Mouse (Mus musculus): ENCODE data around the gene Timm23. TPM values are rescaled to one million over a fixed set of nuclear protein-coding genes. Genes with fewer than 3 reads are reported as not detected.
"Not testable (repeated sequence)": the region's sequence is repeated elsewhere in the genome, so short reads cannot be mapped to it uniquely, and the experiment has no call there.

The Timm23 gene
- polyA plus RNA-seq, 1 experiment from 2014 or later, result 215 TPM

GRCm38 (mm10) chr14:32145809-32146511 lies 55.7 kb downstream of the Timm23 start:
- Histone ChIP-seq H3K27me3 (no peaks in the 10 kb centered on the region), H3K9me3 (peaks cover 11% of the 10 kb centered on the region; the same call in 1 of the 2 replicates), H3K27ac (no peak overlapping the region), H3K36me3 (no peaks in the 10 kb centered on the region), H3K4me3 (replicated peaks) (no peak overlapping the region), H3K9ac (replicated peaks) (no peak overlapping the region), H3K4me1 (replicated peaks) (no peaks in the 10 kb centered on the region), H3K4me2 (replicated peaks) (no peak overlapping the region)
- ATAC-seq, result no peak
- WGBS, result 88% methylated on average over 7 of the region's 7 CpGs

- no peak for ATAC-seq
- 79% methylated on average over 4 of the region's 4 CpGs for WGBS
- Histone ChIP-seq H3K9ac (replicated peaks) (no peak overlapping the region), H3K4me2 (replicated peaks) (no peak overlapping the region), H3K36me3 (no peaks in the 10 kb centered on the region), H3K9me3 (peaks cover 11% of the 10 kb centered on the region; the same call in 1 of the 2 replicates), H3K4me3 (replicated peaks) (no peak overlapping the region), H3K27me3 (no peaks in the 10 kb centered on the region), H3K27ac (no peak overlapping the region), H3K4me1 (replicated peaks) (no peaks in the 10 kb centered on the region)
Observed at GRCm38 (mm10) chr14:32145401-32145800, 56.3 kb downstream of the Timm23 start.

- no peak overlapping the region for H3K4me3 ChIP-seq (replicated peaks)
- no peaks in the 10 kb centered on the region for H3K27me3 ChIP-seq
- no peak overlapping the region for H3K27ac ChIP-seq
- no peak for ATAC-seq
- H3K9me3 ChIP-seq, result peaks cover 11% of the 10 kb centered on the region; the same call in 1 of the 2 replicates
- no peaks in the 10 kb centered on the region for H3K4me1 ChIP-seq (replicated peaks)
- no peak overlapping the region for H3K4me2 ChIP-seq (replicated peaks)
- no peaks in the 10 kb centered on the region for H3K36me3 ChIP-seq
- no peak overlapping the region for H3K9ac ChIP-seq (replicated peaks)
Observed at GRCm38 (mm10) chr14:32144734-32145133, 57.0 kb downstream of the Timm23 start.

- Histone ChIP-seq H3K9me3 (peaks cover 3% of the 10 kb centered on the region; the same call in 1 of the 2 replicates), H3K27ac (no peak within 1 kb of the TSS), H3K4me2 (replicated peaks) (no peak within 1 kb of the TSS), H3K4me1 (replicated peaks) (no peaks in the 10 kb centered on the region), H3K36me3 (no peaks in the 10 kb centered on the region), H3K9ac (replicated peaks) (no peak within 1 kb of the TSS), H3K4me3 (replicated peaks) (no peak within 1 kb of the TSS), H3K27me3 (no peaks in the 10 kb centered on the region)
- WGBS, result 91% methylated on average over 5 of the region's 5 CpGs
- ATAC-seq, result no peak
Observed at GRCm38 (mm10) chr14:32141723-32142122, 60.0 kb downstream of the Timm23 start, which contains the start of gene Msmb. TSS of gene Msmb (plus strand) at chr14:32142023.

GRCm38 (mm10) chr14:32140359-32140965 lies 61.2 kb downstream of the Timm23 start:
- Histone ChIP-seq H3K4me2 (replicated peaks) (no peak overlapping the region), H3K9ac (replicated peaks) (no peak overlapping the region), H3K27ac (no peak overlapping the region), H3K36me3 (no peaks in the 10 kb centered on the region), H3K9me3 (no peaks in the 10 kb centered on the region), H3K27me3 (no peaks in the 10 kb centered on the region), H3K4me3 (replicated peaks) (no peak overlapping the region), H3K4me1 (replicated peaks) (no peaks in the 10 kb centered on the region)
- no peak for ATAC-seq
- WGBS, result 85% methylated on average over 5 of the region's 5 CpGs

GRCm38 (mm10) chr14:32136467-32136866 lies 65.2 kb downstream of the Timm23 start:
- H3K4me2 ChIP-seq (replicated peaks); H3K27me3 ChIP-seq; H3K9me3 ChIP-seq; H3K4me3 ChIP-seq (replicated peaks); H3K9ac ChIP-seq (replicated peaks); H3K36me3 ChIP-seq; H3K4me1 ChIP-seq (replicated peaks); ATAC-seq; H3K27ac ChIP-seq: not testable (repeated sequence)
- 74% methylated on average over 3 of the region's 3 CpGs for WGBS

- Histone ChIP-seq H3K36me3 (no peaks in the 10 kb centered on the region), H3K9ac (replicated peaks) (no peak overlapping the region), H3K9me3 (no peaks in the 10 kb centered on the region), H3K27me3 (no peaks in the 10 kb centered on the region), H3K4me3 (replicated peaks) (no peak overlapping the region), H3K4me2 (replicated peaks) (no peak overlapping the region), H3K4me1 (replicated peaks) (no peaks in the 10 kb centered on the region), H3K27ac (no peak overlapping the region)
- ATAC-seq, result no peak
- WGBS, result 85% methylated on average over 2 of the region's 2 CpGs
Observed at GRCm38 (mm10) chr14:32134293-32134692, 67.4 kb downstream of the Timm23 start.

GRCm38 (mm10) chr14:32131836-32132235 lies 69.9 kb downstream of the Timm23 start:
- Histone ChIP-seq H3K9ac (replicated peaks) (no peak overlapping the region), H3K9me3 (no peaks in the 10 kb centered on the region), H3K4me1 (replicated peaks) (no peaks in the 10 kb centered on the region), H3K36me3 (no peaks in the 10 kb centered on the region), H3K27ac (no peak overlapping the region), H3K4me2 (replicated peaks) (no peak overlapping the region), H3K4me3 (replicated peaks) (no peak overlapping the region), H3K27me3 (no peaks in the 10 kb centered on the region)
- no peak for ATAC-seq
- WGBS, result 86% methylated on average over 4 of the region's 4 CpGs

Other genes with a start within 250 kb of the Timm23 start
- gene Galnt15, start 172.9 kb downstream of the Timm23 start, polyA plus RNA-seq (2015; fragmentation: Nextera tagmentation; extraction: Ambion mirVana), result 0.06 and 0.23 TPM in 2 replicates
- gene Oxnad1, start 116.5 kb downstream of the Timm23 start, polyA plus RNA-seq (2015; fragmentation: Nextera tagmentation; extraction: Ambion mirVana), result 21.0 and 27.2 TPM in 2 replicates
- gene Dph3, start 116.2 kb downstream of the Timm23 start, polyA plus RNA-seq (2015; fragmentation: Nextera tagmentation; extraction: Ambion mirVana), result 73.9 and 82.5 TPM in 2 replicates
- not detected in 2 replicates for gene Msmb, start 59.9 kb downstream of the Timm23 start, polyA plus RNA-seq (2015; fragmentation: Nextera tagmentation; extraction: Ambion mirVana)
- gene Ncoa4, start 42.0 kb downstream of the Timm23 start, polyA plus RNA-seq (2015; fragmentation: Nextera tagmentation; extraction: Ambion mirVana), result 89.7 and 93.6 TPM in 2 replicates
- gene Parg, start 51 bp upstream of the Timm23 start, polyA plus RNA-seq (2015; fragmentation: Nextera tagmentation; extraction: Ambion mirVana), result 42.5 and 44.3 TPM in 2 replicates
- gene Ogdhl, start 120.1 kb upstream of the Timm23 start, polyA plus RNA-seq (2015; fragmentation: Nextera tagmentation; extraction: Ambion mirVana), result 25.9 and 29.6 TPM in 2 replicates
- 0.32 TPM in 1 of 2 replicates, not detected in the other for gene 1700024G13Rik, start 186.5 kb upstream of the Timm23 start, polyA plus RNA-seq (2015; fragmentation: Nextera tagmentation; extraction: Ambion mirVana)

Measured in midbrain, embryonic 13.5 days (tissue).